ENCODE assay signal across 9 mouse cellular contexts in genomic region chr5:65535457-65536067, GRCm38 (mm10). TPM values are rescaled to one million over a fixed set of nuclear protein-coding genes. Genes with fewer than 3 reads are reported as not detected.
DNase-seq lines count a peak whose midpoint lies in the region; ATAC-seq and TF ChIP-seq lines count a peak whose summit lies in the region.
"Had no signal": no experiment of that assay in that cellular context is flagged by ENCODE, and none has a peak within 500 bp of the region (broad histone marks: within the 10 kb centered on the region; RNA-seq: fewer than 3 reads in every experiment).

No protein-coding gene starts in this region.

- peaks cover 4% of the 10 kb centered on the region; the same call in 1 of the 2 replicates for H3K9me3 ChIP-seq in megakaryocyte, embryonic 14.5 days
- H3K9me3 ChIP-seq in kidney, postnatal 0 days (replicated peaks; ENCODE audit: low read length), result no peaks in the 10 kb centered on the region

- H3K4me1 ChIP-seq in megakaryocyte, embryonic 14.5 days, result peaks cover 17% of the 10 kb centered on the region
- no peaks in the 10 kb centered on the region; the same call in 1 of the 2 replicates for H3K4me1 ChIP-seq in kidney, postnatal 0 days (replicated peaks; ENCODE audit: insufficient read depth, low read length)

- peak overlapping the region; percentile 74 for H3K4me3 ChIP-seq in megakaryocyte, embryonic 14.5 days (replicated peaks)
- H3K4me3 ChIP-seq in kidney, postnatal 0 days (replicated peaks; ENCODE audit: low read depth, low read length), result no peak overlapping the region

- no peak overlapping the region for H3K9ac ChIP-seq in kidney, postnatal 0 days (ENCODE audit: low read depth, low read length)

- peak; percentile 73 for TF ChIP-seq CTCF in kidney, postnatal 0 days (IDR thresholded peaks at IDR 0.05; ENCODE audit: low read depth)

- peak; percentile 31 for DNase-seq in adrenal gland, adult 2 months
- no peak for DNase-seq in adrenal gland, postnatal 25 days
- DNase-seq in cerebellum, adult 8-10 months, result peak; percentile 52
- peak; percentile 90 for DNase-seq in kidney, postnatal 0 days (ENCODE audit: low spot score)
- DNase-seq in ovary, postnatal 10 days (ENCODE audit: low spot score), result no peak

- H3K4me2 ChIP-seq in kidney, postnatal 0 days (ENCODE audit: low read length), result no peak overlapping the region

- H3K36me3 ChIP-seq in megakaryocyte, embryonic 14.5 days (replicated peaks; ENCODE audit: low read length), result peaks cover 4% of the 10 kb centered on the region
- no peaks in the 10 kb centered on the region for H3K36me3 ChIP-seq in kidney, postnatal 0 days (ENCODE audit: insufficient read depth, low read length)

- WGBS in kidney, postnatal 0 days, result 67% methylated on average over 5 of the region's 5 CpGs

- no peaks in the 10 kb centered on the region for H3K27me3 ChIP-seq in megakaryocyte, embryonic 14.5 days (replicated peaks)
- no peaks in the 10 kb centered on the region for H3K27me3 ChIP-seq in kidney, postnatal 0 days (ENCODE audit: insufficient read depth, low read length)

- H3K27ac ChIP-seq in kidney, postnatal 0 days, result peak overlapping the region; percentile 64

- ATAC-seq in megakaryocyte, adult 5-6 weeks (ENCODE audit: poor library complexity, severe bottlenecking), result no peak
- ATAC-seq in kidney, postnatal 0 days (replicated peaks; ENCODE audit: low FRiP score, low read depth), result no peak
- peak; percentile 53 for ATAC-seq in megakaryocyte progenitor cell, adult 5-6 weeks (replicated peaks; ENCODE audit: poor library complexity)

RNA-seq across cellular contexts. Expression of gene Smim14, which starts 1.4 kb away (rescaled TPM):
- 100 to 1,000 TPM; 177 to 196 TPM for total RNA-seq in adrenal gland, adult 2 months (2021)
- polyA plus RNA-seq in adrenal gland, adult 2 months (2012; rRNA removed), result 138 and 142 TPM in 2 replicates
- 129 and 151 TPM in 2 replicates for total RNA-seq in adrenal gland, postnatal 25 days (2021)
- 60.5 and 108 TPM in 2 replicates for polyA plus RNA-seq in megakaryocyte, embryonic 14.5 days (2012; ENCODE audit: insufficient read depth, low replicate concordance)
- 154 TPM in 2 replicates for total RNA-seq in megakaryocyte, adult 5-6 weeks (2015)
- 87.1 and 94.7 TPM in 2 replicates for total RNA-seq in megakaryocyte, adult 5-6 weeks (2017)
- 192 and 199 TPM in 2 replicates for polyA plus RNA-seq in kidney, postnatal 0 days (2015; fragmentation: Nextera tagmentation; extraction: Ambion mirVana)
- total RNA-seq in megakaryocyte progenitor cell, adult 5-6 weeks (2015), result 142 and 144 TPM in 2 replicates
- 83.0 and 86.5 TPM in 2 replicates for total RNA-seq in megakaryocyte progenitor cell, adult 5-6 weeks (2017)

RNA-seq across cellular contexts. Expression of gene Ube2k, which starts 1.5 kb away (rescaled TPM):
- total RNA-seq in adrenal gland, adult 2 months (2021), result 100 to 1,000 TPM in 1 of 2 experiments, 10 to 100 TPM in 1; 89.5 to 103 TPM
- 3.5 and 5.7 TPM in 2 replicates for polyA plus RNA-seq in adrenal gland, adult 2 months (2012; rRNA removed)
- 90.0 and 132 TPM in 2 replicates for total RNA-seq in adrenal gland, postnatal 25 days (2021)
- polyA plus RNA-seq in megakaryocyte, embryonic 14.5 days (2012; ENCODE audit: insufficient read depth, low replicate concordance), result 16.2 and 135 TPM in 2 replicates
- total RNA-seq in megakaryocyte, adult 5-6 weeks (2015), result 125 and 131 TPM in 2 replicates
- total RNA-seq in megakaryocyte, adult 5-6 weeks (2017), result 31.5 and 62.8 TPM in 2 replicates
- 146 and 152 TPM in 2 replicates for polyA plus RNA-seq in kidney, postnatal 0 days (2015; fragmentation: Nextera tagmentation; extraction: Ambion mirVana)
- total RNA-seq in megakaryocyte progenitor cell, adult 5-6 weeks (2015), result 150 TPM in 2 replicates
- total RNA-seq in megakaryocyte progenitor cell, adult 5-6 weeks (2017), result 32.9 and 45.7 TPM in 2 replicates

RNA-seq across cellular contexts. Expression of gene Gm43552, which starts 42.9 kb away (rescaled TPM):
- total RNA-seq in adrenal gland, adult 2 months (2021), result 1 to 10 TPM in 1 of 2 experiments, not detected in 1; 1.2 TPM
- 8.3 TPM in 1 of 2 replicates, not detected in the other for polyA plus RNA-seq in adrenal gland, adult 2 months (2012; rRNA removed)
- 10.4 TPM in 1 of 2 replicates, not detected in the other for total RNA-seq in adrenal gland, postnatal 25 days (2021)
- polyA plus RNA-seq in megakaryocyte, embryonic 14.5 days (2012; ENCODE audit: insufficient read depth, low replicate concordance), result 52.6 TPM in 1 of 2 replicates, not detected in the other
- total RNA-seq in megakaryocyte, adult 5-6 weeks (2015), result not detected in 2 replicates
- not detected in 2 replicates for total RNA-seq in megakaryocyte, adult 5-6 weeks (2017)
- 0.96 TPM in 1 of 2 replicates, not detected in the other for polyA plus RNA-seq in kidney, postnatal 0 days (2015; fragmentation: Nextera tagmentation; extraction: Ambion mirVana)
- not detected in 2 replicates for total RNA-seq in megakaryocyte progenitor cell, adult 5-6 weeks (2015)
- not detected in 2 replicates for total RNA-seq in megakaryocyte progenitor cell, adult 5-6 weeks (2017)
- polyA plus RNA-seq: spleen, adult 2 months had no signal

Comparison
In these comparisons a context has a peak if more than half of its experiments do, and no peak if none do; other contexts are left out.
1. DNase-seq: peak in adrenal gland, adult 2 months (single experiment), cerebellum, adult 8-10 months (single experiment) and kidney, postnatal 0 days (single experiment); none in adrenal gland, postnatal 25 days (single experiment) and ovary, postnatal 10 days (single experiment).